Mouse (Mus musculus) stomach, embryonic 14.5 days (tissue): ENCODE results near the gene St3gal4. TPM values are rescaled to one million over a fixed set of nuclear protein-coding genes. Genes with fewer than 3 reads are reported as not detected.
A peak's percentile ranks its signal among the peaks of the same experiment; 100 is the strongest.

Source experiments
- ATAC-seq: fragments of 200-750 bp; cut with Nextera tagmentation; 2 replicates; pipeline ENCODE4 v1.8.0; 2017; ENCODE audit warnings: low read depth, moderate TSS enrichment; ENCODE audit not compliant: insufficient number of reproducible peaks, insufficient read depth, low FRiP score
- H3K27ac ChIP-seq: fragments of 300-500 bp; sonication (generic); 2 replicates; pipeline ENCODE4 v1.5.1; 2014; ENCODE audit warnings: mild to moderate bottlenecking, low read length, moderate library complexity, mixed read lengths
- H3K27me3 ChIP-seq: fragments of 300-500 bp; sonication (generic); 2 replicates; pipeline ENCODE4 v1.6.1; 2014; ENCODE audit warnings: low read length, control low read depth, mixed read lengths; ENCODE audit not compliant: control insufficient read depth, insufficient read depth
- H3K36me3 ChIP-seq: fragments of 300-500 bp; sonication (generic); 2 replicates; pipeline ENCODE4 v1.6.1; 2014; ENCODE audit warnings: mild to moderate bottlenecking, control low read depth, low read length, moderate library complexity, mixed read lengths; ENCODE audit not compliant: control insufficient read depth, insufficient read depth
- H3K4me1 ChIP-seq: fragments of 300-500 bp; sonication (generic); 2 replicates; pipeline ENCODE4 v1.6.1; 2014; ENCODE audit warnings: low read length, control low read depth, mixed read lengths; ENCODE audit not compliant: control insufficient read depth, insufficient read depth
- H3K4me2 ChIP-seq: fragments of 300-500 bp; sonication (generic); replicated peaks from 2 replicates; pipeline ENCODE4 v1.6.1; 2014; ENCODE audit warnings: low read depth, low read length, control low read depth
- H3K4me3 ChIP-seq: fragments of 300-500 bp; sonication (generic); 2 replicates; pipeline ENCODE4 v1.5.1; 2014; ENCODE audit warnings: low read depth, low read length, control low read depth
- H3K9ac ChIP-seq: fragments of 300-500 bp; sonication (generic); replicated peaks from 2 replicates; pipeline ENCODE4 v1.6.1; 2014; ENCODE audit warnings: low read depth, mild to moderate bottlenecking, control low read depth, low read length, moderate library complexity, mixed read lengths
- H3K9me3 ChIP-seq: fragments of 300-500 bp; sonication (generic); 2 replicates; pipeline ENCODE4 v1.6.1; 2016; ENCODE audit warnings: low read depth, low read length, control low read depth; ENCODE audit not compliant: control insufficient read depth
- WGBS: fragments of 180-500 bp; shearing (Covaris S2); extraction: QIAGEN DNeasy Blood & Tissue Kit; methylation state at CpG from one replicate; pipeline ENCODE4 v1.1.7; 2014; 5-methylcytosine and 5-hydroxymethylcytosine counted together
- polyA plus RNA-seq: library from polyadenylated mRNA; unstranded; fragments of >200 nt; fragmentation: Nextera tagmentation; extraction: Ambion mirVana; gene quantifications from 2 replicates; pipeline ENCODE4 v1.2.1, GENCODE M21; 2014

Gene St3gal4
- polyA plus RNA-seq, 1 experiment from 2014 or later: 24.4 TPM

GRCm38 (mm10) chr9:35053669-35054068 is 65.4 kb downstream of the St3gal4 start:
- Histone ChIP-seq H3K4me1 (no peaks in the 10 kb centered on the region), H3K9me3 (no peaks in the 10 kb centered on the region), H3K9ac (no peak overlapping the region), H3K4me3 (no peak overlapping the region), H3K27ac (no peak overlapping the region), H3K36me3 (peaks cover 8% of the 10 kb centered on the region; the same call in 1 of the 2 replicates), H3K27me3 (no peaks in the 10 kb centered on the region), H3K4me2 (no peak overlapping the region)
- no peak for ATAC-seq
- WGBS: 81% methylated on average over 3 of the region's 3 CpGs

GRCm38 (mm10) chr9:35053081-35053480 is 66.0 kb downstream of the St3gal4 start:
- H3K4me3 ChIP-seq: no peak overlapping the region
- 94% methylated on average over 16 of the region's 16 CpGs for WGBS
- H3K9ac ChIP-seq: no peak overlapping the region
- ATAC-seq: no peak
- no peak overlapping the region for H3K27ac ChIP-seq
- no peak overlapping the region for H3K4me2 ChIP-seq
- no peaks in the 10 kb centered on the region for H3K9me3 ChIP-seq
- no peaks in the 10 kb centered on the region for H3K4me1 ChIP-seq
- peaks cover 8% of the 10 kb centered on the region; the same call in 1 of the 2 replicates for H3K36me3 ChIP-seq
- H3K27me3 ChIP-seq: no peaks in the 10 kb centered on the region

GRCm38 (mm10) chr9:35052671-35053070 is 66.4 kb downstream of the St3gal4 start:
- H3K4me1 ChIP-seq: no peaks in the 10 kb centered on the region
- no peak overlapping the region for H3K4me2 ChIP-seq
- H3K9me3 ChIP-seq: no peaks in the 10 kb centered on the region
- no peak overlapping the region for H3K27ac ChIP-seq
- no peak overlapping the region for H3K4me3 ChIP-seq
- no peak for ATAC-seq
- WGBS: 93% methylated on average over 4 of the region's 4 CpGs
- H3K36me3 ChIP-seq: peaks cover 10% of the 10 kb centered on the region; the same call in 1 of the 2 replicates
- H3K27me3 ChIP-seq: no peaks in the 10 kb centered on the region
- H3K9ac ChIP-seq: no peak overlapping the region

GRCm38 (mm10) chr9:35051666-35052065 is 67.4 kb downstream of the St3gal4 start:
- Histone ChIP-seq H3K27ac (no peak overlapping the region), H3K9ac (no peak overlapping the region), H3K4me2 (no peak overlapping the region), H3K27me3 (no peaks in the 10 kb centered on the region), H3K36me3 (peaks cover 18% of the 10 kb centered on the region; the same call in 1 of the 2 replicates), H3K9me3 (no peaks in the 10 kb centered on the region), H3K4me3 (no peak overlapping the region), H3K4me1 (no peaks in the 10 kb centered on the region)
- no peak for ATAC-seq
- 90% methylated on average over 4 of the region's 4 CpGs for WGBS

- Histone ChIP-seq H3K4me3 (no peak overlapping the region), H3K9ac (no peak overlapping the region), H3K4me2 (no peak overlapping the region), H3K9me3 (no peaks in the 10 kb centered on the region), H3K4me1 (no peaks in the 10 kb centered on the region), H3K36me3 (peaks cover 18% of the 10 kb centered on the region; the same call in 1 of the 2 replicates), H3K27ac (no peak overlapping the region), H3K27me3 (no peaks in the 10 kb centered on the region)
- WGBS: 92% methylated on average over 6 of the region's 6 CpGs
- ATAC-seq: no peak
Measured at GRCm38 (mm10) chr9:35050701-35051454, 68.2 kb downstream of the St3gal4 start.

GRCm38 (mm10) chr9:35049891-35050527 is 69.1 kb downstream of the St3gal4 start:
- WGBS: 76% methylated on average over 3 of the region's 3 CpGs
- Histone ChIP-seq H3K9ac (no peak overlapping the region), H3K4me2 (no peak overlapping the region), H3K4me1 (peaks cover 8% of the 10 kb centered on the region), H3K27me3 (no peaks in the 10 kb centered on the region), H3K27ac (no peak overlapping the region), H3K9me3 (no peaks in the 10 kb centered on the region), H3K36me3 (peaks cover 18% of the 10 kb centered on the region; the same call in 1 of the 2 replicates), H3K4me3 (no peak overlapping the region)
- ATAC-seq: no peak

- no peaks in the 10 kb centered on the region for H3K27me3 ChIP-seq
- WGBS: 66% methylated on average over 6 of the region's 6 CpGs
- no peak overlapping the region for H3K27ac ChIP-seq
- H3K9ac ChIP-seq: no peak overlapping the region
- peaks cover 16% of the 10 kb centered on the region; the same call in 1 of the 2 replicates for H3K36me3 ChIP-seq
- no peak overlapping the region for H3K4me2 ChIP-seq
- no peaks in the 10 kb centered on the region for H3K9me3 ChIP-seq
- no peak overlapping the region for H3K4me3 ChIP-seq
- H3K4me1 ChIP-seq: peaks cover 21% of the 10 kb centered on the region
- no peak for ATAC-seq
Measured at GRCm38 (mm10) chr9:35048449-35048848, 70.6 kb downstream of the St3gal4 start.

GRCm38 (mm10) chr9:35045756-35046155 is 73.3 kb downstream of the St3gal4 start:
- 67% methylated on average over 2 of the region's 2 CpGs for WGBS
- Histone ChIP-seq H3K27me3 (no peaks in the 10 kb centered on the region), H3K36me3 (peaks cover 11% of the 10 kb centered on the region; the same call in 1 of the 2 replicates), H3K9me3 (no peaks in the 10 kb centered on the region), H3K9ac (no peak overlapping the region), H3K4me3 (no peak overlapping the region), H3K27ac (peak overlapping the region; percentile 82), H3K4me2 (0 out of 2 replicates have a peak overlapping the region, but pooled peaks have one; percentile 1), H3K4me1 (peaks cover 21% of the 10 kb centered on the region)
- ATAC-seq: peak; percentile 42; the same call in 1 of the 2 replicates
